Mouse (Mus musculus) limb, embryonic 11.5 days (tissue): ENCODE data around the gene Peli2. TPM values are rescaled to one million over a fixed set of nuclear protein-coding genes. Genes with fewer than 3 reads are reported as not detected.

Source experiments
- ATAC-seq: fragments of 200-750 bp; cut with Nextera tagmentation; 2 replicates; pipeline ENCODE4 v1.8.0; 2017; ENCODE audit warnings: low read depth; ENCODE audit not compliant: insufficient number of reproducible peaks, low FRiP score, low TSS enrichment
- DNase-seq: peaks from one replicate; pipeline ENCODE4 v3.0.0-alpha.2; 2015; ENCODE audit warnings: low spot score
- H3K27ac ChIP-seq: fragments of 300-500 bp; sonication (generic); replicated peaks from 2 replicates; pipeline ENCODE4 v1.5.1; 2014; ENCODE audit warnings: low read depth, mild to moderate bottlenecking, low read length
- H3K27me3 ChIP-seq: fragments of 300-500 bp; sonication (generic); 2 replicates; pipeline ENCODE4 v1.6.1; 2014; ENCODE audit warnings: mild to moderate bottlenecking, low read length, mixed read lengths; ENCODE audit not compliant: control insufficient read depth, insufficient read depth
- H3K36me3 ChIP-seq: fragments of 300-500 bp; sonication (generic); 2 replicates; pipeline ENCODE4 v1.6.1; 2014; ENCODE audit warnings: mild to moderate bottlenecking, low read length, moderate library complexity, mixed read lengths; ENCODE audit not compliant: control insufficient read depth, insufficient read depth
- H3K4me1 ChIP-seq: fragments of 300-500 bp; sonication (generic); 2 replicates; pipeline ENCODE4 v1.6.1; 2014; ENCODE audit warnings: low read length, mixed read lengths; ENCODE audit not compliant: control insufficient read depth, insufficient read depth
- H3K4me2 ChIP-seq: fragments of 300-500 bp; sonication (generic); 2 replicates; pipeline ENCODE4 v1.6.1; 2014; ENCODE audit warnings: low read depth, mild to moderate bottlenecking, moderate library complexity; ENCODE audit not compliant: severe bottlenecking
- H3K4me3 ChIP-seq: fragments of 300-500 bp; sonication (generic); 2 replicates; pipeline ENCODE4 v1.5.1; 2014; ENCODE audit warnings: low read depth, low read length
- H3K9ac ChIP-seq: fragments of 300-500 bp; sonication (generic); 2 replicates; pipeline ENCODE4 v1.6.1; 2014; ENCODE audit warnings: mild to moderate bottlenecking, low read length
- H3K9me3 ChIP-seq: fragments of 300-500 bp; sonication (generic); 2 replicates; pipeline ENCODE4 v1.6.1; 2016; ENCODE audit warnings: low read length; ENCODE audit not compliant: control insufficient read depth
- WGBS: fragments of 180-500 bp; shearing (Covaris S2); extraction: QIAGEN DNeasy Blood & Tissue Kit; methylation state at CpG from one replicate; pipeline ENCODE4 v1.1.7; 2014; 5-methylcytosine and 5-hydroxymethylcytosine counted together
- polyA plus RNA-seq: library from polyadenylated mRNA; unstranded; fragments of >200 nt; fragmentation: Nextera tagmentation; extraction: Ambion mirVana; gene quantifications from 2 replicates; pipeline ENCODE4 v1.2.1, GENCODE M21; 2014

Peli2 gene
- polyA plus RNA-seq, 1 experiment from 2014 or later = 8.9 TPM

GRCm38 (mm10) chr14:48121529-48122517 is 1.2 kb downstream of the Peli2 start:
- Histone ChIP-seq H3K9me3 (no peaks in the 10 kb centered on the region), H3K4me3 (peak overlapping the region; percentile 63), H3K27me3 (no peaks in the 10 kb centered on the region), H3K36me3 (no peaks in the 10 kb centered on the region), H3K27ac (peak overlapping the region; percentile 70; the same call in 1 of the 2 replicates), H3K4me1 (peaks cover 16% of the 10 kb centered on the region), H3K4me2 (peak overlapping the region; percentile 89), H3K9ac (peak overlapping the region; percentile 70)
- DNase-seq (peak; percentile 64), ATAC-seq (0 out of 2 replicates have a peak, but pooled peaks have one; percentile 31)
- WGBS = under 1% methylated on average over 32 of the region's 32 CpGs

GRCm38 (mm10) chr14:48124011-48124410 is 3.4 kb downstream of the Peli2 start:
- Histone ChIP-seq H3K9ac (no peak overlapping the region), H3K4me3 (no peak overlapping the region), H3K27me3 (no peaks in the 10 kb centered on the region), H3K27ac (no peak overlapping the region), H3K4me2 (no peak overlapping the region), H3K9me3 (no peaks in the 10 kb centered on the region), H3K36me3 (no peaks in the 10 kb centered on the region), H3K4me1 (peaks cover 15% of the 10 kb centered on the region)
- no peak for DNase-seq
- WGBS = 69% methylated on average over 5 of the region's 5 CpGs
- ATAC-seq = no peak

GRCm38 (mm10) chr14:48124816-48125215 is 4.2 kb downstream of the Peli2 start:
- Histone ChIP-seq H3K27ac (no peak overlapping the region), H3K27me3 (no peaks in the 10 kb centered on the region), H3K4me1 (peaks cover 12% of the 10 kb centered on the region; the same call in 1 of the 2 replicates), H3K4me3 (no peak overlapping the region), H3K36me3 (no peaks in the 10 kb centered on the region), H3K9ac (no peak overlapping the region), H3K9me3 (no peaks in the 10 kb centered on the region), H3K4me2 (no peak overlapping the region)
- DNase-seq (no peak), ATAC-seq (no peak)
- 71% methylated on average over 4 of the region's 4 CpGs for WGBS

- Histone ChIP-seq H3K9ac (no peak overlapping the region), H3K4me2 (no peak overlapping the region), H3K27ac (no peak overlapping the region), H3K4me3 (no peak overlapping the region), H3K27me3 (no peaks in the 10 kb centered on the region), H3K4me1 (peaks cover 16% of the 10 kb centered on the region), H3K36me3 (no peaks in the 10 kb centered on the region), H3K9me3 (no peaks in the 10 kb centered on the region)
- DNase-seq (no peak), ATAC-seq (no peak)
- WGBS = 91% methylated on average over 6 of the region's 6 CpGs
Measured at GRCm38 (mm10) chr14:48125971-48126370, 5.3 kb downstream of the Peli2 start.

GRCm38 (mm10) chr14:48126931-48127330 is 6.3 kb downstream of the Peli2 start:
- Histone ChIP-seq H3K4me3 (no peak overlapping the region), H3K4me1 (peaks cover 23% of the 10 kb centered on the region), H3K27ac (no peak overlapping the region), H3K9me3 (no peaks in the 10 kb centered on the region), H3K9ac (no peak overlapping the region), H3K4me2 (no peak overlapping the region), H3K36me3 (no peaks in the 10 kb centered on the region), H3K27me3 (no peaks in the 10 kb centered on the region)
- no peak for DNase-seq
- 74% methylated on average over 4 of the region's 4 CpGs for WGBS
- ATAC-seq = no peak

GRCm38 (mm10) chr14:48127609-48128185 is 7.1 kb downstream of the Peli2 start:
- WGBS = 84% methylated on average over 8 of the region's 8 CpGs
- H3K4me3 ChIP-seq = no peak overlapping the region
- DNase-seq = no peak
- no peak overlapping the region for H3K27ac ChIP-seq
- ATAC-seq = no peak
- no peaks in the 10 kb centered on the region for H3K36me3 ChIP-seq
- no peak overlapping the region for H3K9ac ChIP-seq
- H3K27me3 ChIP-seq = no peaks in the 10 kb centered on the region
- peaks cover 26% of the 10 kb centered on the region for H3K4me1 ChIP-seq
- H3K9me3 ChIP-seq = no peaks in the 10 kb centered on the region
- H3K4me2 ChIP-seq = no peak overlapping the region

- Histone ChIP-seq H3K4me3 (no peak overlapping the region), H3K4me2 (no peak overlapping the region), H3K36me3 (no peaks in the 10 kb centered on the region), H3K4me1 (peaks cover 34% of the 10 kb centered on the region), H3K9ac (no peak overlapping the region), H3K9me3 (no peaks in the 10 kb centered on the region), H3K27ac (no peak overlapping the region), H3K27me3 (no peaks in the 10 kb centered on the region)
- WGBS = 90% methylated on average over 5 of the region's 5 CpGs
- no peak for ATAC-seq
- DNase-seq = no peak
Measured at GRCm38 (mm10) chr14:48128701-48129100, 8.1 kb downstream of the Peli2 start.

GRCm38 (mm10) chr14:48130021-48130420 is 9.4 kb downstream of the Peli2 start:
- Histone ChIP-seq H3K36me3 (no peaks in the 10 kb centered on the region), H3K9ac (no peak overlapping the region), H3K27ac (no peak overlapping the region), H3K4me2 (no peak overlapping the region), H3K4me3 (no peak overlapping the region), H3K27me3 (no peaks in the 10 kb centered on the region), H3K4me1 (peaks cover 37% of the 10 kb centered on the region), H3K9me3 (no peaks in the 10 kb centered on the region)
- ATAC-seq (no peak), DNase-seq (no peak)
- WGBS = 88% methylated on average over 6 of the region's 6 CpGs
